Mouse (Mus musculus): Measurements from ENCODE around the gene Ern2.

GRCm38 (mm10) chr7:122226020-122226742 is 40.2 kb upstream of the Ern2 start:
- no peak for TF ChIP-seq POLR2A (IDR thresholded peaks at IDR 0.05; ENCODE audit: control insufficient read depth in 1 of 2, insufficient read depth in 1 of 2, low read depth in 1 of 2, low read length in 2 of 2, poor library complexity in 1 of 2)
- TF ChIP-seq SMC3 (IDR thresholded peaks at IDR 0.05; ENCODE audit: low read depth, low read length) = no peak
- TF ChIP-seq GATA1 (IDR thresholded peaks at IDR 0.05; ENCODE audit: low read depth, low read length) = no peak
- TF ChIP-seq ELF1 (IDR thresholded peaks at IDR 0.05; ENCODE audit: low read depth, low read length) = no peak
- no peak for TF ChIP-seq KAT2A (conservative IDR thresholded peaks at IDR 0.05; ENCODE audit: low read depth, low read length)
- no peak for TF ChIP-seq ZC3H11A (IDR thresholded peaks at IDR 0.05; ENCODE audit: low read depth, low read length)
- TF ChIP-seq UBTF (IDR thresholded peaks at IDR 0.05; ENCODE audit: borderline replicate concordance, insufficient read depth, low read depth, low read length) = no peak
- TF ChIP-seq CTCF (IDR thresholded peaks at IDR 0.05 in 2 of 3, conservative IDR thresholded peaks at IDR 0.05 in 1 of 3; ENCODE audit: control insufficient read depth in 1 of 3, insufficient read depth in 1 of 3, low read depth in 2 of 3, low read length in 3 of 3, poor library complexity in 1 of 3, severe bottlenecking in 1 of 3) = no peak
- TF ChIP-seq JUND (IDR thresholded peaks at IDR 0.05; ENCODE audit: low read depth, low read length) = no peak
- TF ChIP-seq RAD21 (IDR thresholded peaks at IDR 0.05; ENCODE audit: low read depth, low read length) = no peak
- no peak for TF ChIP-seq MXI1 (IDR thresholded peaks at IDR 0.05; ENCODE audit: low read depth, low read length)
- no peak for TF ChIP-seq NRF1 (IDR thresholded peaks at IDR 0.05; ENCODE audit: insufficient read depth, low read depth, low read length, poor library complexity, severe bottlenecking)
- no peak for TF ChIP-seq TCF12 (IDR thresholded peaks at IDR 0.05; ENCODE audit: low read depth, low read length)
- no peak for TF ChIP-seq EP300 (IDR thresholded peaks at IDR 0.05; ENCODE audit: low read depth in 1 of 2, low read length in 2 of 2)
